Mouse (Mus musculus) intestine, embryonic 14.5 days (tissue): ENCODE data around the gene Dok3. TPM values are rescaled to one million over a fixed set of nuclear protein-coding genes. Genes with fewer than 3 reads are reported as not detected.

Source experiments
- ATAC-seq: fragments of 200-750 bp; cut with Nextera tagmentation; replicated peaks from 2 replicates; pipeline ENCODE4 v1.8.0; 2017; ENCODE audit warnings: low read depth, moderate number of reproducible peaks, moderate TSS enrichment, moderate library complexity; ENCODE audit not compliant: low FRiP score, low TSS enrichment
- DNase-seq: peaks from one replicate; pipeline ENCODE4 v3.0.0-alpha.2; 2018; ENCODE audit warnings: low spot score
- H3K27ac ChIP-seq: fragments of 300-500 bp; sonication (generic); 2 replicates; pipeline ENCODE4 v1.5.1; 2014; ENCODE audit warnings: low read depth, mild to moderate bottlenecking, control low read depth
- H3K27me3 ChIP-seq: fragments of 300-500 bp; sonication (generic); replicated peaks from 2 replicates; pipeline ENCODE4 v1.6.1; 2014; ENCODE audit warnings: low read length, control low read depth; ENCODE audit not compliant: control insufficient read depth, insufficient read depth
- H3K36me3 ChIP-seq: fragments of 300-500 bp; sonication (generic); 2 replicates; pipeline ENCODE4 v1.6.1; 2014; ENCODE audit warnings: low read length, control low read depth; ENCODE audit not compliant: control insufficient read depth, insufficient read depth
- H3K4me1 ChIP-seq: fragments of 300-500 bp; sonication (generic); replicated peaks from 2 replicates; pipeline ENCODE4 v1.6.1; 2014; ENCODE audit warnings: low read length, control low read depth, mixed read lengths; ENCODE audit not compliant: control insufficient read depth, insufficient read depth
- H3K4me2 ChIP-seq: fragments of 300-500 bp; sonication (generic); 2 replicates; pipeline ENCODE4 v1.6.1; 2014; ENCODE audit warnings: low read length
- H3K4me3 ChIP-seq: fragments of 300-500 bp; sonication (generic); 2 replicates; pipeline ENCODE4 v1.5.1; 2014; ENCODE audit warnings: low read depth, low read length, control low read depth, mixed read lengths
- H3K9ac ChIP-seq: fragments of 300-500 bp; sonication (generic); 2 replicates; pipeline ENCODE4 v1.6.1; 2014; ENCODE audit warnings: mild to moderate bottlenecking, low read length
- H3K9me3 ChIP-seq: fragments of 300-500 bp; sonication (generic); 2 replicates; pipeline ENCODE4 v1.6.1; 2016; ENCODE audit warnings: low read length, control low read depth; ENCODE audit not compliant: control insufficient read depth
- WGBS: fragments of 180-500 bp; shearing (Covaris S2); extraction: QIAGEN DNeasy Blood & Tissue Kit; methylation state at CpG from one replicate; pipeline ENCODE4 v1.1.7; 2014; 5-methylcytosine and 5-hydroxymethylcytosine counted together
- polyA plus RNA-seq: library from polyadenylated mRNA; unstranded; fragments of >200 nt; fragmentation: Nextera tagmentation; extraction: Ambion mirVana; gene quantifications from 2 replicates; pipeline ENCODE4 v1.2.1, GENCODE M21; 2014

The Dok3 gene
- polyA plus RNA-seq, 1 experiment from 2014 or later, result 1.9 TPM

DNA sequence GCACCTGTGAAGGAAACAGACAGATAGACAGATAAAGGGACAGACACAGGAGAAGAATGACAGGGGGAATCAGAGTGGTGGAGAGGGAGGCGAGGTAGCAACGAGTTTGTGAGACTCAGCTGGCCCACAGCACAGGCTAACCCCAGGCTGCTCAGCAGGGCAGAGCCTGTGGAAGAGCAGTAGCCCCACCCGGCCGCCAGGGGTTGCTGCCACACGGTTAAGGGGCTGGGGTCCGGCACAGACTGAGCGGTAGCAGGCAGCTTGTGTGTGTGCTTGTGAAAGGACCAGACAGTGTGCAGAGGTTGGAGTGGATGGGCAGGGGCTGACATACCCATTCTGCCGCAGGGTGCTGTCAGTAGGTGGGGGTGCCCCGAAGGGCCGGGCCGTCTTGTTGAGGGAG lies 21.2 kb downstream of the Dok3 start:
- Histone ChIP-seq H3K9ac (no peak overlapping the region), H3K4me2 (no peak overlapping the region), H3K36me3 (peaks cover 75% of the 10 kb centered on the region), H3K4me3 (no peak overlapping the region), H3K27ac (no peak overlapping the region), H3K9me3 (no peaks in the 10 kb centered on the region), H3K27me3 (no peaks in the 10 kb centered on the region), H3K4me1 (peaks cover 26% of the 10 kb centered on the region)
- no peak for ATAC-seq
- WGBS, result 64% methylated on average over 11 of the region's 11 CpGs
- DNase-seq, result no peak

DNA sequence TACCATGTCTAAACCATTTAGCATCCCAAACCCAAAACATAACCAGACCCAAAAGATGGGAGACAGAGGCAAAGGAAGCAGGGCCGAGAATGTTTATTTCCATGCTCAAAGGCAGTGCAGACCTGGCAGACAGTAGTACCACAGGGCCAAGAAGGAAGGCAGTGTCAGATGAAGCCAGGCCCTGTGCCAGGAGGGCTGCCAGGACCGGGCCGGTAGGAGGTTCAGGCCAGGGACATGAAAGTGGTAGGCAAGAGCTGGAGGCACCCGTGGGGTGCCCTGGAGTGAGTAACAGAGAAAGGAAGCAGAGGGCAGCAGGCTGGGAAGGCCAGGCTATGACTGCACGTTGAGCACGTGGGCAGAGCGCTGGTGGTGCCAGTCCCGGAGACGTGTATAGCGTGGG lies 22.4 kb downstream of the Dok3 start:
- no peak overlapping the region for H3K27ac ChIP-seq
- H3K9ac ChIP-seq, result no peak overlapping the region
- 86% methylated on average over 10 of the region's 10 CpGs for WGBS
- H3K27me3 ChIP-seq, result no peaks in the 10 kb centered on the region
- H3K4me2 ChIP-seq, result no peak overlapping the region
- peaks cover 18% of the 10 kb centered on the region for H3K4me1 ChIP-seq
- H3K9me3 ChIP-seq, result no peaks in the 10 kb centered on the region
- no peak overlapping the region for H3K4me3 ChIP-seq
- no peak for DNase-seq
- no peak for ATAC-seq
- peaks cover 85% of the 10 kb centered on the region for H3K36me3 ChIP-seq

DNA sequence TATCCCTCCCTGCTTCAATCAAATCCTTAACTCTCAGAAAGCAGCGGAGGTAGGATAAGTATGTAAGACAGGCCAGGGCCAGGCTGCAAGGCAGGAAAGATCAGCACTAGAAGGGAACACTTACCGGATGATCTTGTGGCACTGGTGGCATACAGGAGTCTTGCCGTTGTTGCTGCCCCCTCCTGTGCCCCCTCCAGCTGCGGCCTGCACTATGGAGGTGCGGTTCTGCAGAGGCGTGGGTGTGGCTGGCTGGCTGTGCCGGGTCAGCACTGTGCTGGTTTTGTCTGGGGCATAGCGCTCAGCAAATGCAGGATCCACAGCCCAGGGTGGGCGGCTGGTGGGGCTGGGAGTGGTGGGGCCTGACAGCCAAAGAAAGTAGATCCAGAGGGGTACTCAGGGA lies 23.3 kb downstream of the Dok3 start:
- H3K36me3 ChIP-seq, result peaks cover 92% of the 10 kb centered on the region

DNA sequence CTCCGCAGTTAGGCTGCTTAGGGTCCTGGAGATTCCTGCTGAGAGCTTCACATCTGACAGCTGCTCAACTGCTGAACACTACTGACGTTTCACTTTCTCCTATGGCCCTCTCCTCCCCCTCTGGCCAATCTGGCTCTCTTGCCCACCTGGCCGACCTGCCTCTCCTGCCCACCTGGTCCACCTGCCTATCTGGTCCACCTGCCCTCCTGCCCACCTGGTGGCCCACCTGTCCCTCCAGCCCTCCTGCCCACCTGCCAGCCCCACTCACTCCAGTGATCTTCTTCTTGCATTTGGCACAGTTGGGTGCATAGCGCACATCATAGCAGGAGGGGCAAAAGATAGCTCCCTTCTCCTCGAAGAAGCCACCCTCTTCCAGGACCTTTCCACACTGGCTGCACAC lies 24.7 kb downstream of the Dok3 start:
- H3K27ac ChIP-seq, result no peak overlapping the region
- H3K4me1 ChIP-seq, result no peaks in the 10 kb centered on the region
- H3K36me3 ChIP-seq, result peaks cover 92% of the 10 kb centered on the region
- ATAC-seq (no peak), DNase-seq (no peak)
- H3K9ac ChIP-seq, result no peak overlapping the region
- H3K4me2 ChIP-seq, result no peak overlapping the region
- H3K9me3 ChIP-seq, result no peaks in the 10 kb centered on the region
- 78% methylated on average over 5 of the region's 5 CpGs for WGBS
- no peak overlapping the region for H3K4me3 ChIP-seq
- H3K27me3 ChIP-seq, result no peaks in the 10 kb centered on the region

More for the DNA sequence above, 23.3 kb downstream of the Dok3 start:
- peaks cover 9% of the 10 kb centered on the region for H3K4me1 ChIP-seq
- H3K9ac ChIP-seq, result no peak overlapping the region
- ATAC-seq (no peak), DNase-seq (no peak)
- H3K4me2 ChIP-seq, result no peak overlapping the region
- H3K9me3 ChIP-seq, result no peaks in the 10 kb centered on the region
- WGBS, result 96% methylated on average over 9 of the region's 9 CpGs
- H3K27ac ChIP-seq, result no peak overlapping the region
- H3K4me3 ChIP-seq, result no peak overlapping the region
- no peaks in the 10 kb centered on the region for H3K27me3 ChIP-seq

DNA sequence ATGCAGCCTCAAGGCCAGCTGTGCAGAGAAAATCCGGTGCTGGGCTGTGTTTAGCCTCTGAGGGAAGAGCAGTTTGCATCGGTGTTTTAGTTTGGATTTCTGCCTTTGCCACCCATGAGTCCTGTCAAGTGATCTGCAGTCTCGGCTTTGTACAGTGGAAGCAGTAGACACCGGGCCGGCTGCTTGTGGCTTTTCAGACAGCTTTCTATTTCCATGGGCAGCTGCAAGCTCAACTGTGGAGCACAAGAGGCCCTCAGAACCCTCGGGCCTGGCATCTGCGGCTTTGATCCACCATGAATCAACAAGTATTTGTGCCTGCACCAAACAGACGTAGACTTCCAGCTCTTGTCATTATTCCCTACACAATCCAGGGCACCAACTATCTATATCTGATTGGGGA lies 26.7 kb downstream of the Dok3 start:
- H3K36me3 ChIP-seq, result peaks cover 90% of the 10 kb centered on the region
- no peaks in the 10 kb centered on the region for H3K9me3 ChIP-seq
- no peak overlapping the region for H3K4me2 ChIP-seq
- DNase-seq (no peak), ATAC-seq (no peak)
- H3K4me1 ChIP-seq, result 0 out of 2 replicates have a peak, but pooled peaks cover 4% of the 10 kb centered on the region
- no peak overlapping the region for H3K27ac ChIP-seq
- no peak overlapping the region for H3K9ac ChIP-seq
- no peak overlapping the region for H3K4me3 ChIP-seq
- H3K27me3 ChIP-seq, result no peaks in the 10 kb centered on the region
- 82% methylated on average over 8 of the region's 8 CpGs for WGBS

DNA sequence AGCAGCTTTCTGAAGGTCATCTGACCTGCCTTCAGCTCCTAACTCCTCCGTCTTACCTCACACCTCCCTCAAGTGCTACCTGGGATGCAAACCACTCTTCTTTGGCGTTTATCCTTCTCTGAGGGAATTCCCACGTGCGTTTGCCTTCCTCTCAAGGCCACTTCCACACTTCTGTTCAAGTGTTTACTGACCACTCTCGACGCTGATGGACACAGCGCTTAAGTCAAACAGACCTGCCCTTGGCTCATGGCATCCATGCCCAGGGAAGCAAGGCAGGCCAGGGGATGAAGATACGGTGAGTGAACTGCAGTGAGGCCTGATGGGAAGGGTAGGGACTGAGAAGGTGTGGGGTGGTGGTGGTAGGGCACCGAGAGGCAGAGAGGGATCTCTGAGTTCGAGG lies 28.5 kb downstream of the Dok3 start:
- Histone ChIP-seq H3K36me3 (peaks cover 72% of the 10 kb centered on the region), H3K27me3 (no peaks in the 10 kb centered on the region)

DNA sequence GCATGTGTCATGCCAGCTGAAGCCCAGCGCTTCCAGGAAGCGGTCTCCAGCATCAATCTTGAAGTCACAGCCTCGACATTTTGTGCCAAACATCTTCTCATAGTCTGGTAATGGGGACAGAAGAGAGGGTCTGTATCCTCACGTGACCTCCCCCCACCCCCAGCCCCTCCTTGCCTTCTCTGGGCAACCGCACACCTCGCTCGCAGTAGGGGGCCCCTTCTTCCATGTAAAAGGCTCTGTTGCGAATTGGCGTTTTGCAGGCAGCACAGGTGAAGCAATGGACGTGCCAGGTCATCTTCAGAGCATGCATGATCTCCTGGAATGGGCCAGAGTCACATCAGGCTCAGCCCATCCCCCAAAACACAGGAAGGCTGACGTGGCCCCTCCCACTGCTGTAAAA lies 30.2 kb downstream of the Dok3 start:
- DNase-seq, result no peak
- no peak overlapping the region for H3K9ac ChIP-seq
- WGBS, result 54% methylated on average over 11 of the region's 11 CpGs
- no peak for ATAC-seq
- H3K27ac ChIP-seq, result no peak overlapping the region
- H3K4me1 ChIP-seq, result peaks cover 4% of the 10 kb centered on the region; the same call in 1 of the 2 replicates
- peaks cover 55% of the 10 kb centered on the region for H3K36me3 ChIP-seq
- H3K4me3 ChIP-seq, result no peak overlapping the region
- no peak overlapping the region for H3K4me2 ChIP-seq
- no peaks in the 10 kb centered on the region for H3K27me3 ChIP-seq
- H3K9me3 ChIP-seq, result no peaks in the 10 kb centered on the region

More for the DNA sequence above, 28.5 kb downstream of the Dok3 start:
- Histone ChIP-seq H3K4me3 (no peak overlapping the region), H3K4me2 (no peak overlapping the region), H3K4me1 (peaks cover 4% of the 10 kb centered on the region; the same call in 1 of the 2 replicates), H3K9me3 (no peaks in the 10 kb centered on the region), H3K9ac (no peak overlapping the region), H3K27ac (no peak overlapping the region)
- WGBS, result 68% methylated on average over 10 of the region's 10 CpGs
- no peak for ATAC-seq
- no peak for DNase-seq

DNA sequence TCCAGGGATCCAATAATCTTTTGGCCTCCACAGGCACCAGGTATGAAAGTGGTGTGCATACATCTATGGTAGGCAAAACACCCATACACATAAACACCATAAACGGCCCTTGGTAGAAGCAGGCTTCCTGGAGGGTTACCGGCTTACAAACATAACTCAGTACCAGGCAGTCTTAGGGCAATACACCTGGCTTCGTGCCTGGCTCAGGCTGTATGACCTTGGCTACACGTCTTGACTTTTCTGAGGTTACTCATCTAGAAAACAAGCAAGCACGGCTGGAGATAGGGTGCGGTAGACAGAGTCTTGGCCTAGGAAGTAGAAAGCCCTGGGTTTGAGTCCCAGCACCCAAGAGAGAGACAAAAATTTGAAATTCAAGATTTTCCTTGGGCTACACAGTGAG lies 32.4 kb downstream of the Dok3 start:
- Histone ChIP-seq H3K27ac (no peak overlapping the region), H3K9me3 (no peaks in the 10 kb centered on the region), H3K36me3 (peaks cover 35% of the 10 kb centered on the region), H3K4me1 (peaks cover 4% of the 10 kb centered on the region; the same call in 1 of the 2 replicates), H3K9ac (no peak overlapping the region), H3K27me3 (no peaks in the 10 kb centered on the region), H3K4me3 (no peak overlapping the region), H3K4me2 (no peak overlapping the region)
- no peak for ATAC-seq
- no peak for DNase-seq
- WGBS, result 75% methylated on average over 6 of the region's 6 CpGs

DNA sequence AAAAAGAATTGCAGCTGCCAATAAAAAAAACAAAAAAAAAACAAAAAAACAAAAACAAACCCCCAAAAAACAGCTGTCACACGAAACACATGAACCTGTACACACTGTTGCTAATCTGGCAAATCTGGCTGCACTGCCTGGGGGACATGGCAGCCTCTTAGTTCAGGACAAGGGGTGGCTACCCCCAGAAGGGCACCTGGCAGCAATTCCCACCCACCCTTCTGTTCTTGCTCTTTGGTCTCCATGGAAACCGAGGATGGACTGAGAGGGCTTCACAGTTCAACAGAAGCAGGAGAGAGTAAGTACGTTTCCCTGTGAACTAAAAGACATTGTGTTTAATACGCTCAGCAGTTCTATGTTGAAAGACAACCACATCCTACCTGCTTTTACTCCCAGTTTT lies 33.4 kb downstream of the Dok3 start:
- no peak for ATAC-seq
- H3K4me2 ChIP-seq, result no peak overlapping the region
- WGBS, result 46% methylated on average over 4 of the region's 4 CpGs
- no peaks in the 10 kb centered on the region for H3K27me3 ChIP-seq
- peaks cover 27% of the 10 kb centered on the region for H3K36me3 ChIP-seq
- peaks cover 4% of the 10 kb centered on the region; the same call in 1 of the 2 replicates for H3K4me1 ChIP-seq
- no peak for DNase-seq
- H3K4me3 ChIP-seq, result no peak overlapping the region
- H3K27ac ChIP-seq, result no peak overlapping the region
- H3K9ac ChIP-seq, result no peak overlapping the region
- H3K9me3 ChIP-seq, result no peaks in the 10 kb centered on the region
